In genomic region chr2:101827626-101828025, GRCm38 (mm10) we compare ENCODE assay signal across 11 mouse cellular contexts. TPM values are rescaled to one million over a fixed set of nuclear protein-coding genes. Genes with fewer than 3 reads are reported as not detected.
DNase-seq lines count a peak whose midpoint lies in the region; ATAC-seq and TF ChIP-seq lines count a peak whose summit lies in the region.
"Had no signal": no experiment of that assay in that cellular context is flagged by ENCODE, and none has a peak within 500 bp of the region (broad histone marks: within the 10 kb centered on the region; RNA-seq: fewer than 3 reads in every experiment).

No protein-coding gene starts in this region.

- peaks cover 13% of the 10 kb centered on the region; the same call in 1 of the 2 replicates for H3K4me1 ChIP-seq in heart, postnatal 0 days (ENCODE audit: control insufficient read depth, insufficient read depth)

- ATAC-seq in heart, postnatal 0 days (ENCODE audit: insufficient read depth, low read depth), result no peak

- DNase-seq in adrenal gland, adult 8-10 months, result peak; percentile 19
- no peak for DNase-seq in adrenal gland, postnatal 4 days (ENCODE audit: low spot score in 2 of 2)
- DNase-seq in 3T3-L1 (ENCODE audit: low read depth, low spot score), result peak; percentile 44
- DNase-seq in heart, postnatal 0 days (ENCODE audit: low spot score), result peak; percentile 20
- peak; percentile 57 to 77 for DNase-seq in kidney, postnatal 4 days
- DNase-seq in left cerebral cortex, postnatal 10 days (ENCODE audit: extremely low spot score in 1 of 2, low spot score in 2 of 2), result no peak
- DNase-seq in cerebellum, adult 9-11 months, result no peak
- no peak for DNase-seq in left cerebral cortex, adult 11 months (ENCODE audit: low spot score)
- DNase-seq: right cerebral cortex, postnatal 25 days had no signal

- no peak overlapping the region for H3K4me2 ChIP-seq in heart, postnatal 0 days (ENCODE audit: low read depth, low read length)
- H3K4me2 ChIP-seq: hindbrain, embryonic 14.5 days; limb, embryonic 13.5 days had no signal

- 22% methylated on average over 5 of the region's 5 CpGs for WGBS in heart, postnatal 0 days

- H3K4me3 ChIP-seq in heart, postnatal 0 days (ENCODE audit: low read depth, low read length), result no peak overlapping the region
- H3K4me3 ChIP-seq: limb, embryonic 13.5 days had no signal

- intact Hi-C loops in left cerebral cortex, postnatal 10 days (cut with DNase I), result no loop called here

- TF ChIP-seq CTCF in heart, postnatal 0 days (IDR thresholded peaks at IDR 0.05; ENCODE audit: low read depth), result no peak

- H3K36me3 ChIP-seq in heart, postnatal 0 days (replicated peaks; ENCODE audit: control insufficient read depth, insufficient read depth, low read length), result no peaks in the 10 kb centered on the region
- H3K36me3 ChIP-seq: limb, embryonic 13.5 days had no signal

- no peaks in the 10 kb centered on the region for H3K9me3 ChIP-seq in heart, postnatal 0 days (replicated peaks; ENCODE audit: control insufficient read depth, low read length)
- H3K9me3 ChIP-seq: limb, embryonic 13.5 days had no signal

- no peak overlapping the region for H3K9ac ChIP-seq in heart, postnatal 0 days (replicated peaks; ENCODE audit: low read depth, low read length)
- H3K9ac ChIP-seq: hindbrain, embryonic 14.5 days; limb, embryonic 13.5 days had no signal

- H3K27me3 ChIP-seq in heart, postnatal 0 days (ENCODE audit: control insufficient read depth, insufficient read depth, low read length), result no peaks in the 10 kb centered on the region
- H3K27me3 ChIP-seq: limb, embryonic 13.5 days had no signal

- TF ChIP-seq EP300 in heart, postnatal 0 days (IDR thresholded peaks at IDR 0.05; ENCODE audit: low read depth), result no peak

- H3K27ac ChIP-seq in heart, postnatal 0 days (ENCODE audit: low read depth), result 0 out of 2 replicates have a peak overlapping the region, but pooled peaks have one; percentile 7
- H3K27ac ChIP-seq: hindbrain, embryonic 14.5 days; limb, embryonic 13.5 days had no signal

RNA-seq across cellular contexts. Expression of gene Prr5l, which starts 55.2 kb away (rescaled TPM):
- 1 to 10 TPM; 3.7 to 9.2 (median 4.7) TPM for total RNA-seq in adrenal gland, adult 8-10 months (2022)
- 1 to 10 TPM; 4.8 to 6.1 TPM for total RNA-seq in adrenal gland, postnatal 4 days (2021)
- 3.7 and 16.1 TPM in 2 replicates for total RNA-seq in heart, postnatal 0 days (2014; rRNA removed; ENCODE audit: low replicate concordance)
- 2.9 and 3.7 TPM in 2 replicates for polyA plus RNA-seq in heart, postnatal 0 days (2015; fragmentation: Nextera tagmentation; extraction: Ambion mirVana)
- total RNA-seq in left cerebral cortex, postnatal 10 days (2021), result 1 to 10 TPM; 2.3 to 4.5 TPM

RNA-seq across cellular contexts. Expression of gene Commd9, which starts 58.4 kb away (rescaled TPM):
- total RNA-seq in adrenal gland, adult 8-10 months (2022), result 10 to 100 TPM; 42.1 to 54.8 (median 44.4) TPM
- total RNA-seq in adrenal gland, postnatal 4 days (2021), result 10 to 100 TPM; 44.0 to 45.3 TPM
- total RNA-seq in heart, postnatal 0 days (2014; rRNA removed; ENCODE audit: low replicate concordance), result 29.8 and 44.6 TPM in 2 replicates
- 46.3 and 52.3 TPM in 2 replicates for polyA plus RNA-seq in heart, postnatal 0 days (2015; fragmentation: Nextera tagmentation; extraction: Ambion mirVana)
- total RNA-seq in left cerebral cortex, postnatal 10 days (2021), result 10 to 100 TPM; 41.3 to 42.2 TPM

Comparison
In these comparisons a context has a peak if more than half of its experiments do, and no peak if none do; other contexts are left out.
1. DNase-seq: peak in adrenal gland, adult 8-10 months (single experiment), 3T3-L1 (single experiment), heart, postnatal 0 days (single experiment) and kidney, postnatal 4 days (2 of 2); none in adrenal gland, postnatal 4 days (0 of 2), left cerebral cortex, postnatal 10 days (0 of 2), cerebellum, adult 9-11 months (single experiment) and left cerebral cortex, adult 11 months (single experiment).